Mouse (Mus musculus) ES-Bruce4 (cell line): ENCODE data around the gene Pgp.

Experiments
- CTCF ChIP-seq: IDR thresholded peaks from one replicate; pipeline ENCODE4 v1.8.1; 2011; ENCODE audit warnings: low read depth, low read length
- EP300 ChIP-seq: IDR thresholded peaks from 2 replicates; pipeline ENCODE4 v1.6.1; 2011; ENCODE audit warnings: low read depth, low read length; ENCODE audit not compliant: insufficient read depth
- POLR2A ChIP-seq: IDR thresholded peaks from one replicate; pipeline ENCODE4 v1.8.1; 2011; ENCODE audit warnings: low read length; ENCODE audit not compliant: insufficient read depth

DNA sequence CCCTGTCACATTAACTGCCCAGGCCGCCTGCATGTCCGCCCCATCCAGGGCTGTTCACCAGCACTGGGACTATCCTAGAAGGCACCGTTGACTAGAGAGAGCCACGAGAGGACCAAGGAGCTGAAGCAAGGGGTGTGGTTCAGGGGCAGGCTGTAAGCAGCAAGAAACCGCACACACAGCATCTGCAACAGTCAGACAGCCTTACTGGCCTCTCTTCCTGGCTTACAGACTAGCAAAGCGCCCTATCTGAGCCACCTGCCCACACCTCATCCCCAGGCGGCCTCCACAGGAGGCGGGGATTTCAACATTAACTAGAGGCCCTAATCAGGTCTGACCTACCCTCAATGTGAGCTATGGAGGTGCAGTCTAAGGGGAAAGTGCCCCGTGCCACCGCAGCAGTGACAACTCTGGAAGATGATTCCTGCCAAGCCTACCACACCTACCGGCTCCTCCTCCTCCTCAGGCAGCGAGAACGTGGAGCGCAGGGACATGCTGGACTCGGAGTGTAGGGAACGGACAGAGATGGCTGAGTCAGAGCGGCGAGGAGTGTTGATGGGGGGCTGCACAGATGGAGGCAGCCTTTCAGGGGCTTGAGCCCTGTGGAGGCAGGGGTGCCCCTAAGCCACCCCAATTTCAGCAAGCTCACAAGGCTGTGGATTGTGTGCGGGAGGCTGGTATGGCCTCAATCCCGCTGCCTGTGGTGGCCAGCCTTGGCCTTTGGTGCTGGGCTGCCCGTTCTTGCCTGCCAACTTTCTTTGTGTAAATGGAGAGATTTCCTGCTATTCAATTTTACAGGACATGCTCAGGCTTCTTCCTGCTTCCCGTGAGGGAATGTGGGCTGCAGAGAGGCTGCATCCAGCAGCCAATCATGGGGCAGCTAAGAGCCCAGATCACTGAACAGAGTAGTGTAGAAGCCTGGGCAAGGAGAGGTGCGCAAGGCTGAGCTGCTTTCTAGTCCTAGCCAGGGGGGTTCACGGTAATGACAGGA lies 44.4 kb downstream of the Pgp start:
- TF ChIP-seq POLR2A (no peak), EP300 (no peak), CTCF (no peak)
